Mouse (Mus musculus) gastrocnemius, postnatal 14 days (tissue): ENCODE data around the gene Gm45716. TPM values are rescaled to one million over a fixed set of nuclear protein-coding genes. Genes with fewer than 3 reads are reported as not detected.

Experiments used
- DNase-seq: peaks from one replicate; pipeline ENCODE4 v3.0.0; 2021; ENCODE audit warnings: mixed read lengths
- intact Hi-C: fragments of 180-260 bp; cut with DNase I; formaldehyde crosslinking; loops from one replicate; pipeline ENCODE4 v1.15.1; 2025; ENCODE audit warnings: low total_unique reads
- total RNA-seq, 2 experiments: library from RNA; stranded (reverse); gene quantifications; 2 replicates each; pipeline ENCODE4 v1.2.3; 2021

Gm45716 gene
- total RNA-seq, 2 experiments from 2014 or later, result 1.9 to 2.4 TPM

GRCm38 (mm10) chr11:90245630-90246029 is 58.1 kb downstream of the Gm45716 start:
- intact Hi-C loops, result no loop called here
- DNase-seq, result no peak

- intact Hi-C loops, result no loop called here
- DNase-seq, result no peak
Measured at GRCm38 (mm10) chr11:90246676-90247075, 59.2 kb downstream of the Gm45716 start.

GRCm38 (mm10) chr11:90247793-90248192 is 60.3 kb downstream of the Gm45716 start:
- intact Hi-C loops, result no loop called here
- no peak for DNase-seq

GRCm38 (mm10) chr11:90249025-90249650 is 61.7 kb downstream of the Gm45716 start, which contains the start of gene Mmd:
Gene Mmd (plus strand): TSS chr11:90249456.
- peak; percentile 97 for DNase-seq
- intact Hi-C loops, result no loop called here

GRCm38 (mm10) chr11:90249701-90250141 is 62.2 kb downstream of the Gm45716 start:
- DNase-seq, result no peak
- intact Hi-C loops, result no loop called here

GRCm38 (mm10) chr11:90250189-90250588 is 62.7 kb downstream of the Gm45716 start:
- DNase-seq, result no peak
- intact Hi-C loops, result no loop called here

GRCm38 (mm10) chr11:90250730-90251129 is 63.2 kb downstream of the Gm45716 start:
- DNase-seq, result no peak
- intact Hi-C loops, result no loop called here

GRCm38 (mm10) chr11:90251923-90252322 is 64.4 kb downstream of the Gm45716 start:
- intact Hi-C loops, result no loop called here
- DNase-seq, result no peak

- DNase-seq, result no peak
- intact Hi-C loops, result no loop called here
Measured at GRCm38 (mm10) chr11:90252366-90252765, 64.9 kb downstream of the Gm45716 start.

GRCm38 (mm10) chr11:90254536-90254935 is 67.1 kb downstream of the Gm45716 start:
- intact Hi-C loops, result no loop called here
- no peak for DNase-seq

- intact Hi-C loops, result no loop called here
- DNase-seq, result no peak
Measured at GRCm38 (mm10) chr11:90255687-90256086, 68.2 kb downstream of the Gm45716 start.

GRCm38 (mm10) chr11:90256833-90257525 is 69.5 kb downstream of the Gm45716 start:
- DNase-seq, result no peak
- intact Hi-C loops, result no loop called here

GRCm38 (mm10) chr11:90258321-90258927 is 70.9 kb downstream of the Gm45716 start:
- intact Hi-C loops, result no loop called here
- no peak for DNase-seq

GRCm38 (mm10) chr11:90259071-90259470 is 71.6 kb downstream of the Gm45716 start:
- intact Hi-C loops, result no loop called here
- DNase-seq, result no peak

GRCm38 (mm10) chr11:90259826-90260225 is 72.3 kb downstream of the Gm45716 start:
- intact Hi-C loops, result no loop called here
- no peak for DNase-seq

- DNase-seq, result no peak
- intact Hi-C loops, result no loop called here
Measured at GRCm38 (mm10) chr11:90264180-90264579, 76.7 kb downstream of the Gm45716 start.

GRCm38 (mm10) chr11:90265581-90265980 is 78.1 kb downstream of the Gm45716 start:
- no peak for DNase-seq
- intact Hi-C loops, result no loop called here

- intact Hi-C loops, result no loop called here
- DNase-seq, result no peak
Measured at GRCm38 (mm10) chr11:90268934-90269333, 81.5 kb downstream of the Gm45716 start.

GRCm38 (mm10) chr11:90269398-90270123 is 82.1 kb downstream of the Gm45716 start:
- intact Hi-C loops, result no loop called here
- DNase-seq, result no peak
